Mouse (Mus musculus) lung, postnatal 0 days (tissue): ENCODE measurements around the gene Dync1h1. TPM values are rescaled to one million over a fixed set of nuclear protein-coding genes. Genes with fewer than 3 reads are reported as not detected.

ENCODE experiments used
- ATAC-seq: fragments of 200-750 bp; cut with Nextera tagmentation; 2 replicates; pipeline ENCODE4 v1.8.0; 2017; ENCODE audit warnings: moderate library complexity
- DNase-seq: peaks from one replicate; pipeline ENCODE4 v3.0.0-alpha.2; 2016; ENCODE audit warnings: low spot score
- H3K27ac ChIP-seq: fragments of 300-500 bp; sonication (generic); 2 replicates; pipeline ENCODE4 v1.5.1; 2014; ENCODE audit warnings: antibody characterized with exemption, mild to moderate bottlenecking, low read length, mixed read lengths
- H3K27me3 ChIP-seq: fragments of 300-500 bp; sonication (generic); replicated peaks from 2 replicates; pipeline ENCODE4 v1.6.1; 2014; ENCODE audit warnings: low read length, mixed read lengths; ENCODE audit not compliant: insufficient read depth
- H3K36me3 ChIP-seq: fragments of 300-500 bp; sonication (generic); 2 replicates; pipeline ENCODE4 v1.6.1; 2014; ENCODE audit warnings: low read length, mixed read lengths; ENCODE audit not compliant: insufficient read depth
- H3K4me1 ChIP-seq: fragments of 300-500 bp; sonication (generic); 2 replicates; pipeline ENCODE4 v1.6.1; 2014; ENCODE audit warnings: antibody characterized with exemption, low read depth, low read length, mixed read lengths; ENCODE audit not compliant: insufficient read depth
- H3K4me2 ChIP-seq: fragments of 300-500 bp; sonication (generic); replicated peaks from 2 replicates; pipeline ENCODE4 v1.6.1; 2014; ENCODE audit warnings: low read depth, mild to moderate bottlenecking, low read length, moderate library complexity, mixed read lengths
- H3K4me3 ChIP-seq: fragments of 300-500 bp; sonication (generic); 2 replicates; pipeline ENCODE4 v1.5.1; 2014; ENCODE audit warnings: low read depth, low read length
- H3K9ac ChIP-seq: fragments of 300-500 bp; sonication (generic); replicated peaks from 2 replicates; pipeline ENCODE4 v1.6.1; 2014; ENCODE audit warnings: low read depth, mild to moderate bottlenecking
- H3K9me3 ChIP-seq: fragments of 300-500 bp; sonication (generic); 2 replicates; pipeline ENCODE4 v1.6.1; 2016; ENCODE audit warnings: low read length, mixed read lengths
- CTCF ChIP-seq: IDR thresholded peaks from 2 replicates; pipeline ENCODE4 v1.5.1; 2016; ENCODE audit warnings: antibody characterized with exemption, mild to moderate bottlenecking
- EP300 ChIP-seq: IDR thresholded peaks from 2 replicates; pipeline ENCODE4 v1.6.1; 2016; ENCODE audit warnings: antibody characterized with exemption, mild to moderate bottlenecking, control low read depth
- WGBS: fragments of 180-500 bp; shearing (Covaris S2); extraction: QIAGEN DNeasy Blood & Tissue Kit; methylation state at CpG from one replicate; pipeline ENCODE4 v1.1.7; 2014; 5-methylcytosine and 5-hydroxymethylcytosine counted together
- polyA plus RNA-seq: library from polyadenylated mRNA; unstranded; fragments of >200 nt; fragmentation: Nextera tagmentation; extraction: Ambion mirVana; gene quantifications from 2 replicates; pipeline ENCODE4 v1.2.1, GENCODE M21; 2015

Dync1h1 gene
- polyA plus RNA-seq, 1 experiment from 2014 or later: 34.7 TPM

DNA sequence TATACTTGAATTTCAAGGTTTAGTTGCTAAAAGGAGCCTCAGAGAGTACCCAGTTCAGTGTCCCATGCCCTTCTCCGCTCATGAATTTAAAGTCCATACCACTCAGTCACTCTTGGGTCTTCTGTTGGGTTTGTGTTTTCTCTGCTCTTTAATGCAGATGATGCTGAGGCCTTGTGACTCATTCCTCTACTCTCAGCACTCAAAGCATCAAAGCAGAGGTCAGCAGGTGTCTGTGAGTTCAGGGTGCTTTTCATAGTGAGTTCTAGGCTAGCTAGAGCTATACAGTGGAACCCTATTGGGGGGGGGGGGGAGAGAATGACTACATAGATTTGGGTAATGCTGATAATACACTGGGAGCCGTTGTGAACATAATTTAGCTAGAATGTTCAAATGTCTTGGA lies 9.5 kb downstream of the Dync1h1 start:
- TF ChIP-seq CTCF (no peak), EP300 (no peak)
- 100% methylated on average over 2 of the region's 2 CpGs for WGBS
- Histone ChIP-seq H3K36me3 (peaks cover 24% of the 10 kb centered on the region), H3K4me1 (no peaks in the 10 kb centered on the region), H3K9me3 (no peaks in the 10 kb centered on the region), H3K27ac (no peak overlapping the region), H3K27me3 (no peaks in the 10 kb centered on the region), H3K4me3 (no peak overlapping the region), H3K9ac (no peak overlapping the region), H3K4me2 (no peak overlapping the region)
- ATAC-seq: no peak
- DNase-seq: no peak

DNA sequence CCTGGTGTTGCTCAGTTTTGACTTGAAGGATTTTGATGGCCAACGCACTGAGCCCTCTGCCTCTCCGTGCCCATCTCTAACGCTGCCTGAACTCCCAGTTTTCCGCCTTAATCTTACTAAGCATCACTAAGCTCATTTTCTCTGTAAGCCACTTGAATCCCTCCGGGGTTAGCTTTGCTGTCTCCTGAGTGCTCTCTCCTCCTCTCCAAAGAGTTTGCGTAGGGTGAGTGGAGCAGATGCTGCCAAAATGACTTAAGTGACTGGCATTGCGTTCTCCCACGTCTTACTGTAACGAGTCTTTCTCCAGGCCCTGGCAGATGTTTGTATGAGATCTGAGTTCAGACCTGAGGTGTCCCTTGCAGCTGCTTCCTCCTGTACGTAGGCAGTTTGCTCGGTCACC lies 28.8 kb downstream of the Dync1h1 start:
- H3K9me3 ChIP-seq: no peaks in the 10 kb centered on the region
- WGBS: 91% methylated on average over 11 of the region's 11 CpGs
- H3K27ac ChIP-seq: no peak overlapping the region
- no peak overlapping the region for H3K4me3 ChIP-seq
- no peak overlapping the region for H3K9ac ChIP-seq
- H3K27me3 ChIP-seq: no peaks in the 10 kb centered on the region
- TF ChIP-seq EP300 (no peak), CTCF (no peak)
- H3K4me2 ChIP-seq: no peak overlapping the region
- DNase-seq (no peak), ATAC-seq (no peak)
- no peaks in the 10 kb centered on the region for H3K4me1 ChIP-seq
- H3K36me3 ChIP-seq: peaks cover 82% of the 10 kb centered on the region

DNA sequence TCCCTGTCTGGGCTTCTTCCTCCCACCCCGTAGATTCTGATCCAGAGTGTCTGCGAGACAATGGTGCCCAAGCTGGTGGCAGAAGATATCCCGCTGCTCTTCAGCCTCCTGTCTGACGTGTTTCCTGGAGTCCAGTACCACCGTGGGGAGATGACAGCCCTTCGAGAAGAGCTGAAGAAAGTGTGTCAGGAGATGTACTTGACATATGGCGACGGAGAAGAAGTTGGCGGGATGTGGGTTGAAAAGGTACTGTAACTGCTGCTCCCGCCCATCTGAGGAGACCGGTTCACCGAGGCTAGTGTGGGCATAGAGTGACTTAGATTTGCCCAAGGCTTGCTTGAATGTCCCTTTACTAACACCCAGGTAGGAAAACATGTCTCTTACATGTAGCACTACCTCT lies 35.0 kb downstream of the Dync1h1 start:
- 92% methylated on average over 12 of the region's 12 CpGs for WGBS
- Histone ChIP-seq H3K27me3 (no peaks in the 10 kb centered on the region), H3K27ac (no peak overlapping the region), H3K36me3 (peaks cover 90% of the 10 kb centered on the region), H3K9me3 (no peaks in the 10 kb centered on the region), H3K4me1 (no peaks in the 10 kb centered on the region), H3K4me3 (no peak overlapping the region), H3K4me2 (no peak overlapping the region), H3K9ac (no peak overlapping the region)
- no peak for DNase-seq
- TF ChIP-seq EP300 (no peak), CTCF (no peak)
- no peak for ATAC-seq

DNA sequence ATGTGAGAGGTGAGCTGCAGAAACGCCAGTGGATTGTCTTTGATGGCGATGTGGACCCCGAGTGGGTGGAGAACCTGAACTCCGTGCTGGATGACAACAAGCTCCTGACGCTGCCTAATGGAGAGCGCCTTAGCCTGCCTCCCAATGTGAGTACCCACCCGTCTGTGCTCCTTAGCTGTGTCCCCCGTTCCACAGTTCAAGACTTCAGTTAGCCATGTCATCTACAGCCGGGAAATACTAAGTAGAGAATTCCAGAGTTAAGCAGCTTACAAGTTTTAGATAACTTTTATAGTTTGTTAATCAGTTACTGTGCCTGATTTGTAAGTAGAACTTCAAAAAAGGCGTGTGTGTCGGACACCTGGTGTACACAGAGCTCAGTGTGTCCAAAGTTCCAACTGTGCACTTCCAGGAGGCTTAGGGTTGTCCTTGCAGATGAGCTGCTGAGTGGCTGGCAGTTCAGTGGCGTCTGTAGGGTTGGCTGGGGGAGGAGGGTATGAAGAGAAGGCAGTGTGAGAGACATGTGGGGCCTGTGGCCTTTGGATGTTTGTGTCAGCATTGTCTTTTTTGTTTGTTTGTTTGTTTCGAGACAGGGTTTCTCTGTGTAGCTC lies 36.4 kb downstream of the Dync1h1 start:
- 90% methylated on average over 13 of the region's 13 CpGs for WGBS
- Histone ChIP-seq H3K9me3 (no peaks in the 10 kb centered on the region), H3K36me3 (peaks cover 90% of the 10 kb centered on the region), H3K4me2 (no peak overlapping the region), H3K4me3 (no peak overlapping the region), H3K4me1 (no peaks in the 10 kb centered on the region), H3K27me3 (no peaks in the 10 kb centered on the region), H3K27ac (no peak overlapping the region), H3K9ac (no peak overlapping the region)
- no peak for ATAC-seq
- DNase-seq: no peak
- TF ChIP-seq EP300 (no peak), CTCF (no peak)

DNA sequence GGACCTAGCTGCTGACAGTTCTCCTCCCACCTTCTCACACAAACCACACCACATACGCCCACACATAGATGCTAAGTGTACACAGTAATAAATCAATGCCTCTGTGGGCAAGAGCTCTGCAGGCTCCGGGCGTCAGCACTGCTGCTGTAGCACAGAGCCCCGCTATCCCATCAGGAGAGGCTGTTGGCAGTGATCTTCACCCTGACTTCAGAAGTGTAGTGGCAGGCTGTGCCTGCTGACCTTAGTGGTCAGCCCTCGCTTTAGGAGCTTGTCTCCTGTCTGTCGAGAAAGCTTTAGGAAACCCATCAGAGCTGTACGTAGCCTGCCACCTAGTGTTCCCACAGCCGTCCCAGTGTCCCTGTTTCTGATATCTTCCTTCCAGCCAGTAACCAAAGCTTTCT lies 49.0 kb downstream of the Dync1h1 start:
- Histone ChIP-seq H3K9ac (no peak overlapping the region), H3K9me3 (no peaks in the 10 kb centered on the region), H3K4me2 (no peak overlapping the region), H3K4me1 (no peaks in the 10 kb centered on the region), H3K27ac (no peak overlapping the region), H3K36me3 (peaks cover 81% of the 10 kb centered on the region), H3K4me3 (no peak overlapping the region), H3K27me3 (no peaks in the 10 kb centered on the region)
- ATAC-seq (no peak), DNase-seq (no peak)
- WGBS: 73% methylated on average over 8 of the region's 8 CpGs
- TF ChIP-seq EP300 (no peak), CTCF (no peak)

DNA sequence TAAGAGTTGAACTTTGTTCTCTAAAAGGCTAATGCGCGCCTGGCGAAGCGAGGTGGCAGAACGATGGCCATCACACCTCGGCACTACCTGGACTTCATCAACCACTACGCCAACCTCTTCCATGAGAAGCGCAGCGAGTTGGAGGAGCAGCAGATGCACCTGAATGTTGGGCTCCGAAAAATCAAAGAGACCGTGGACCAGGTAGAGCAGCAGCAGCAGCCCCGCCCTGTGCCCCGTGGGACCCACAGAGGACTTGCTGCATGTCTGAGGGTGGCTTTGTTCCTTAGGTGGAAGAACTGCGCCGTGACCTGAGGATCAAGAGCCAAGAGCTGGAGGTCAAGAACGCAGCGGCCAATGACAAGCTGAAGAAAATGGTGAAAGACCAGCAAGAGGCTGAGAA lies 50.2 kb downstream of the Dync1h1 start:
- WGBS: 98% methylated on average over 17 of the region's 17 CpGs
- Histone ChIP-seq H3K27ac (no peak overlapping the region), H3K4me3 (no peak overlapping the region), H3K9me3 (no peaks in the 10 kb centered on the region), H3K9ac (no peak overlapping the region), H3K4me1 (no peaks in the 10 kb centered on the region), H3K4me2 (no peak overlapping the region), H3K27me3 (no peaks in the 10 kb centered on the region), H3K36me3 (peaks cover 89% of the 10 kb centered on the region)
- TF ChIP-seq CTCF (no peak), EP300 (no peak)
- no peak for DNase-seq
- no peak for ATAC-seq

DNA sequence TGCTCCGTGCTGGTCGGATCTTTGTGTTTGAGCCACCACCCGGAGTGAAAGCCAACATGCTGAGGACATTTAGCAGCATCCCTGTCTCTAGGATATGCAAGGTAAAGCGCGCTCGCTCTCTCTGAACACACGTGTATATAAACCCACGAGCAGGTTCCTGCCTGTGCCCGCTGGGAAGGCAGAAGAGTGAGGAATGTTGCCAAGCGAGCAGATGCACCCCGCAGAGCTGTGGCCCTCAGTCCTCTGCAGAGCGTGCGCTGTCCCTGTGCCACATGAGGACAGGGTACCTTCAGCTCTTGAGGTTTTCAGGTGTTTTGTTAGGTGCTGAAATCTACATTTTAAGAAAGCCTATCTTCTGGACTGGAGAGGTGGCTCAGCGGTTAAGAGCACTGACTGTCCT lies 60.5 kb downstream of the Dync1h1 start:
- H3K27me3 ChIP-seq: no peaks in the 10 kb centered on the region
- no peak overlapping the region for H3K4me2 ChIP-seq
- DNase-seq (no peak), ATAC-seq (no peak)
- H3K9ac ChIP-seq: no peak overlapping the region
- TF ChIP-seq EP300: no peak
- TF ChIP-seq CTCF: no peak
- no peaks in the 10 kb centered on the region for H3K9me3 ChIP-seq
- 90% methylated on average over 14 of the region's 14 CpGs for WGBS
- H3K4me1 ChIP-seq: no peaks in the 10 kb centered on the region
- peaks cover 79% of the 10 kb centered on the region for H3K36me3 ChIP-seq
- H3K4me3 ChIP-seq: no peak overlapping the region
- no peak overlapping the region for H3K27ac ChIP-seq
